In genomic region chr12:22906156-22906555, GRCm38 (mm10) we compare ENCODE assay signal across 8 mouse cellular contexts.
DNase-seq lines count a peak whose midpoint lies in the region; ATAC-seq and TF ChIP-seq lines count a peak whose summit lies in the region.
"Not testable (repeated sequence)": the region's sequence is repeated elsewhere in the genome, so short reads cannot be mapped to it uniquely, and the experiment has no call there.

No protein-coding gene starts in this region.

- not testable (repeated sequence) for H3K27ac ChIP-seq in forebrain, embryonic 11.5 days (ENCODE audit: low read depth, low read length); kidney, postnatal 0 days
- 0 out of 2 replicates have a peak overlapping the region, but pooled peaks have one; percentile 33 for H3K27ac ChIP-seq in midbrain, embryonic 16.5 days (ENCODE audit: low read length)

- peak overlapping the region; percentile 44 for H3K4me3 ChIP-seq in forebrain, embryonic 11.5 days (ENCODE audit: low read depth, low read length)
- H3K4me3 ChIP-seq in kidney, postnatal 0 days (replicated peaks; ENCODE audit: low read depth, low read length) = peak overlapping the region; percentile 40
- H3K4me3 ChIP-seq in midbrain, embryonic 16.5 days (ENCODE audit: low read depth, low read length) = peak overlapping the region; percentile 47

- intact Hi-C loops in heart, postnatal 14 days (cut with DNase I) = not testable (repeated sequence)

- H3K4me1 ChIP-seq in forebrain, embryonic 11.5 days (replicated peaks; ENCODE audit: control insufficient read depth, insufficient read depth, low read length); kidney, postnatal 0 days (replicated peaks; ENCODE audit: insufficient read depth, low read length); midbrain, embryonic 16.5 days (ENCODE audit: control insufficient read depth, insufficient read depth, low read length): not testable (repeated sequence)

- H3K9me3 ChIP-seq in forebrain, embryonic 11.5 days (ENCODE audit: control insufficient read depth, low read length); kidney, postnatal 0 days (replicated peaks; ENCODE audit: low read length); midbrain, embryonic 16.5 days (replicated peaks; ENCODE audit: control insufficient read depth, low read length, poor library complexity, severe bottlenecking): not testable (repeated sequence)

- WGBS in forebrain, embryonic 11.5 days = under 1% methylated on average over 38 of the region's 53 CpGs
- WGBS in kidney, postnatal 0 days = under 1% methylated on average over 37 of the region's 53 CpGs
- under 1% methylated on average over 37 of the region's 53 CpGs for WGBS in midbrain, embryonic 16.5 days

- not testable (repeated sequence) for TF ChIP-seq CTCF in kidney, postnatal 0 days (IDR thresholded peaks at IDR 0.05; ENCODE audit: low read depth)

- not testable (repeated sequence) for H3K27me3 ChIP-seq in forebrain, embryonic 11.5 days (ENCODE audit: control insufficient read depth, insufficient read depth, low read length); kidney, postnatal 0 days (ENCODE audit: insufficient read depth, low read length); midbrain, embryonic 16.5 days (ENCODE audit: control insufficient read depth, insufficient read depth, low read depth, low read length)

- peak; percentile 54 for DNase-seq in adrenal gland, postnatal 10 days
- DNase-seq in forebrain, embryonic 11.5 days (ENCODE audit: low spot score) = peak; percentile 73
- peak; percentile 0 to 1 for DNase-seq in heart, postnatal 14 days
- peak; percentile 17 for DNase-seq in kidney, postnatal 0 days (ENCODE audit: low spot score)
- peak; percentile 59 for DNase-seq in liver
- DNase-seq in right cerebral cortex, postnatal 4 days = peak; percentile 25
- peak; percentile 4 for DNase-seq in urinary bladder, postnatal 25 days (ENCODE audit: low spot score)

- H3K9ac ChIP-seq in forebrain, embryonic 11.5 days (ENCODE audit: low read length) = peak overlapping the region; percentile 55
- H3K9ac ChIP-seq in kidney, postnatal 0 days (ENCODE audit: low read depth, low read length) = peak overlapping the region; percentile 42; the same call in 1 of the 2 replicates
- H3K9ac ChIP-seq in midbrain, embryonic 16.5 days (ENCODE audit: low read depth, low read length) = peak overlapping the region; percentile 61

- peak; percentile 86 for ATAC-seq in forebrain, embryonic 11.5 days (replicated peaks; ENCODE audit: low FRiP score)
- ATAC-seq in kidney, postnatal 0 days (replicated peaks; ENCODE audit: low FRiP score, low read depth) = not testable (repeated sequence)
- 0 out of 2 replicates have a peak, but pooled peaks have one; percentile 58 for ATAC-seq in midbrain, embryonic 16.5 days

- peak overlapping the region; percentile 43 for H3K4me2 ChIP-seq in forebrain, embryonic 11.5 days (ENCODE audit: low read depth, low read length, severe bottlenecking)
- peak overlapping the region; percentile 57 for H3K4me2 ChIP-seq in kidney, postnatal 0 days (ENCODE audit: low read length)
- H3K4me2 ChIP-seq in midbrain, embryonic 16.5 days (ENCODE audit: low read length) = peak overlapping the region; percentile 44

- H3K36me3 ChIP-seq in forebrain, embryonic 11.5 days (ENCODE audit: control insufficient read depth, insufficient read depth, low read length); kidney, postnatal 0 days (ENCODE audit: insufficient read depth, low read length); midbrain, embryonic 16.5 days (ENCODE audit: control insufficient read depth, insufficient read depth, low read length): not testable (repeated sequence)

Comparison
In these comparisons a context has a peak if more than half of its experiments do, and no peak if none do; other contexts are left out.
1. DNase-seq: peak in every context shown above with its lines; median percentile 73 in forebrain, embryonic 11.5 days; 59 in liver; 54 in adrenal gland, postnatal 10 days; 25 in right cerebral cortex, postnatal 4 days; 17 in kidney, postnatal 0 days; 4 in urinary bladder, postnatal 25 days; 0 in heart, postnatal 14 days.